Mouse (Mus musculus): ENCODE data around the gene Ttc27. TPM values are rescaled to one million over a fixed set of nuclear protein-coding genes. Genes with fewer than 3 reads are reported as not detected.

Gene Ttc27
- polyA plus RNA-seq, 2 experiments = 8.3 to 13.5 TPM

GRCm38 (mm10) chr17:74841721-74842120 is 124.2 kb downstream of the Ttc27 start:
- Histone ChIP-seq H3K9me3 (ENCODE audit: control insufficient read depth, low read length) (no peaks in the 10 kb centered on the region), H3K4me1 (replicated peaks; ENCODE audit: control insufficient read depth in 2 of 2, insufficient read depth in 2 of 2, low read length in 1 of 2) (peaks cover 0 to 15% of the 10 kb centered on the region in 2 experiments; a peak in 3 of 4 replicates), H3K9ac (replicated peaks) (no peak overlapping the region), H3K4me3 (ENCODE audit: insufficient read depth in 1 of 2, low read depth in 2 of 2, low read length in 2 of 2) (no peak overlapping the region), H3K4me2 (ENCODE audit: low read depth) (no peak overlapping the region), H3K27ac (no peak overlapping the region), H3K36me3 (replicated peaks; ENCODE audit: control insufficient read depth, insufficient read depth, low read depth) (no peaks in the 10 kb centered on the region), H3K27me3 (ENCODE audit: control insufficient read depth, insufficient read depth, low read length) (no peaks in the 10 kb centered on the region)
- DNase-seq (ENCODE audit: low read depth in 3 of 3, low spot score in 3 of 3) (no peak), ATAC-seq (ENCODE audit: insufficient read depth) (no peak)
- TF ChIP-seq CTCF (IDR thresholded peaks at IDR 0.05; ENCODE audit: low read depth) (no peak), EP300 (IDR thresholded peaks at IDR 0.05; ENCODE audit: low read depth) (no peak)
- 68% methylated on average over 3 of the region's 3 CpGs for WGBS (ENCODE audit: insufficient replicate concordance)

- Histone ChIP-seq H3K27me3 (ENCODE audit: control insufficient read depth, insufficient read depth, low read length) (no peaks in the 10 kb centered on the region), H3K4me3 (ENCODE audit: insufficient read depth in 1 of 2, low read depth in 2 of 2, low read length in 2 of 2) (no peak overlapping the region), H3K27ac (no peak overlapping the region), H3K9me3 (ENCODE audit: control insufficient read depth, low read length) (no peaks in the 10 kb centered on the region), H3K9ac (replicated peaks) (no peak overlapping the region), H3K4me2 (ENCODE audit: low read depth) (no peak overlapping the region), H3K36me3 (replicated peaks; ENCODE audit: control insufficient read depth, insufficient read depth, low read depth) (no peaks in the 10 kb centered on the region), H3K4me1 (replicated peaks; ENCODE audit: control insufficient read depth in 2 of 2, insufficient read depth in 2 of 2, low read length in 1 of 2) (peaks cover 0 to 15% of the 10 kb centered on the region in 2 experiments; a peak in 3 of 4 replicates)
- no peak for ATAC-seq (ENCODE audit: insufficient read depth)
- 76% methylated on average over 3 of the region's 3 CpGs for whole genome bisulfite sequencing (ENCODE audit: insufficient replicate concordance)
- TF ChIP-seq EP300 (IDR thresholded peaks at IDR 0.05; ENCODE audit: low read depth) (no peak), CTCF (IDR thresholded peaks at IDR 0.05; ENCODE audit: low read depth) (no peak)
- DNase-seq (ENCODE audit: low read depth in 3 of 3, low spot score in 3 of 3) = no peak
Measured at GRCm38 (mm10) chr17:74842603-74843002, 125.1 kb downstream of the Ttc27 start.

- WGBS (ENCODE audit: insufficient replicate concordance) = 30% methylated on average over 6 of the region's 6 CpGs
- H3K9me3 ChIP-seq (ENCODE audit: control insufficient read depth, low read length) = no peaks in the 10 kb centered on the region
- no peak overlapping the region for H3K9ac ChIP-seq (replicated peaks)
- H3K4me1 ChIP-seq (replicated peaks; ENCODE audit: control insufficient read depth in 2 of 2, insufficient read depth in 2 of 2, low read length in 1 of 2) = peaks cover 0 to 15% of the 10 kb centered on the region in 2 experiments; a peak in 3 of 4 replicates
- ATAC-seq (ENCODE audit: insufficient read depth) (peak; percentile 62; the same call in 1 of the 2 replicates), DNase-seq (ENCODE audit: low read depth in 3 of 3, low spot score in 3 of 3) (peak in 1 of 3 experiments; percentile 9)
- H3K27me3 ChIP-seq (ENCODE audit: control insufficient read depth, insufficient read depth, low read length) = no peaks in the 10 kb centered on the region
- H3K4me2 ChIP-seq (ENCODE audit: low read depth) = no peak overlapping the region
- no peak overlapping the region for H3K27ac ChIP-seq
- H3K4me3 ChIP-seq (ENCODE audit: insufficient read depth in 1 of 2, low read depth in 2 of 2, low read length in 2 of 2) = no peak overlapping the region
- no peaks in the 10 kb centered on the region for H3K36me3 ChIP-seq (replicated peaks; ENCODE audit: control insufficient read depth, insufficient read depth, low read depth)
- TF ChIP-seq EP300 (IDR thresholded peaks at IDR 0.05; ENCODE audit: low read depth) (peak; percentile 54), CTCF (IDR thresholded peaks at IDR 0.05; ENCODE audit: low read depth) (no peak)
Measured at GRCm38 (mm10) chr17:74843486-74843885, 126.0 kb downstream of the Ttc27 start.

- Histone ChIP-seq H3K27ac (peak overlapping the region; percentile 17), H3K9me3 (ENCODE audit: control insufficient read depth, low read length) (no peaks in the 10 kb centered on the region), H3K36me3 (replicated peaks; ENCODE audit: control insufficient read depth, insufficient read depth, low read depth) (no peaks in the 10 kb centered on the region), H3K4me3 (ENCODE audit: insufficient read depth in 1 of 2, low read depth in 2 of 2, low read length in 2 of 2) (no peak overlapping the region), H3K9ac (replicated peaks) (no peak overlapping the region), H3K27me3 (ENCODE audit: control insufficient read depth, insufficient read depth, low read length) (no peaks in the 10 kb centered on the region), H3K4me2 (ENCODE audit: low read depth) (no peak overlapping the region), H3K4me1 (replicated peaks; ENCODE audit: control insufficient read depth in 2 of 2, insufficient read depth in 2 of 2, low read length in 1 of 2) (peaks cover 0 to 15% of the 10 kb centered on the region in 2 experiments; a peak in 3 of 4 replicates)
- DNase-seq (ENCODE audit: low read depth in 3 of 3, low spot score in 3 of 3) (no peak), ATAC-seq (ENCODE audit: insufficient read depth) (peak; percentile 72; the same call in 1 of the 2 replicates)
- TF ChIP-seq CTCF (IDR thresholded peaks at IDR 0.05; ENCODE audit: low read depth) = no peak
- TF ChIP-seq EP300 (IDR thresholded peaks at IDR 0.05; ENCODE audit: low read depth) = no peak
- 65% methylated on average over 10 of the region's 10 CpGs for WGBS (ENCODE audit: insufficient replicate concordance)
Measured at GRCm38 (mm10) chr17:74846031-74846891, 128.7 kb downstream of the Ttc27 start.

GRCm38 (mm10) chr17:74850216-74850615 is 132.7 kb downstream of the Ttc27 start:
- DNase-seq (ENCODE audit: low read depth in 3 of 3, low spot score in 3 of 3) (no peak), ATAC-seq (ENCODE audit: insufficient read depth) (no peak)
- H3K36me3 ChIP-seq (replicated peaks; ENCODE audit: control insufficient read depth, insufficient read depth, low read depth) = no peaks in the 10 kb centered on the region
- no peak for TF ChIP-seq CTCF (IDR thresholded peaks at IDR 0.05; ENCODE audit: low read depth)
- no peak for TF ChIP-seq EP300 (IDR thresholded peaks at IDR 0.05; ENCODE audit: low read depth)
- no peak overlapping the region for H3K9ac ChIP-seq (replicated peaks)
- H3K4me3 ChIP-seq (ENCODE audit: insufficient read depth in 1 of 2, low read depth in 2 of 2, low read length in 2 of 2) = no peak overlapping the region
- no peaks in the 10 kb centered on the region for H3K9me3 ChIP-seq (ENCODE audit: control insufficient read depth, low read length)
- H3K4me1 ChIP-seq (replicated peaks; ENCODE audit: control insufficient read depth in 2 of 2, insufficient read depth in 2 of 2, low read length in 1 of 2) = peaks cover 0 to 6% of the 10 kb centered on the region in 2 experiments; a peak in 3 of 4 replicates
- H3K27ac ChIP-seq = no peak overlapping the region
- 82% methylated on average over 3 of the region's 3 CpGs for WGBS (ENCODE audit: insufficient replicate concordance)
- H3K27me3 ChIP-seq (ENCODE audit: control insufficient read depth, insufficient read depth, low read length) = no peaks in the 10 kb centered on the region
- no peak overlapping the region for H3K4me2 ChIP-seq (ENCODE audit: low read depth)

All from liver, embryonic 14.5 days (tissue).